Mouse (Mus musculus): ENCODE data around the gene Mpv17. TPM values are rescaled to one million over a fixed set of nuclear protein-coding genes. Genes with fewer than 3 reads are reported as not detected.

Mpv17 gene
- polyA plus RNA-seq, 1 experiment = 35.8 TPM

- Histone ChIP-seq H3K79me2 (ENCODE audit: control insufficient read depth, insufficient read depth) (peaks cover 9% of the 10 kb centered on the region), H3K4me3 (no peak overlapping the region), H3K27me3 (ENCODE audit: control insufficient read depth, insufficient read depth, insufficient read length) (no peaks in the 10 kb centered on the region), H3K36me3 (ENCODE audit: control insufficient read depth, insufficient read depth) (no peaks in the 10 kb centered on the region), H3K4me2 (ENCODE audit: low read depth) (no peak overlapping the region), H3ac (ENCODE audit: control insufficient read depth, insufficient read length) (no peak overlapping the region)
- TF ChIP-seq REST (IDR thresholded peaks at IDR 0.05; ENCODE audit: insufficient read depth, insufficient read length) (no peak), USF1 (IDR thresholded peaks at IDR 0.05; ENCODE audit: low read depth) (no peak), POLR2AphosphoS2 (IDR thresholded peaks at IDR 0.05; ENCODE audit: insufficient read length, low read depth) (no peak), E2F4 (IDR thresholded peaks at IDR 0.05; ENCODE audit: insufficient read depth) (no peak), TCF3 (IDR thresholded peaks at IDR 0.05; ENCODE audit: insufficient read length, low read depth) (no peak), MYOD1 (IDR thresholded peaks at IDR 0.05; ENCODE audit: control insufficient read depth in 1 of 3, insufficient read length in 2 of 3, low read depth in 2 of 3) (no peak), TCF12 (IDR thresholded peaks at IDR 0.05; ENCODE audit: insufficient read depth, poor library complexity, severe bottlenecking) (no peak), SRF (IDR thresholded peaks at IDR 0.05; ENCODE audit: control insufficient read depth, insufficient read length, low read depth) (no peak), MYOG (IDR thresholded peaks at IDR 0.05; ENCODE audit: control insufficient read depth in 1 of 3, insufficient read depth in 1 of 3, insufficient read length in 2 of 3, low read depth in 2 of 3) (no peak), POLR2A (IDR thresholded peaks at IDR 0.05; ENCODE audit: insufficient read length, low read depth) (no peak), CEBPB (IDR thresholded peaks at IDR 0.05; ENCODE audit: insufficient read depth, poor library complexity, severe bottlenecking) (no peak), MAX (IDR thresholded peaks at IDR 0.05; ENCODE audit: low read depth) (no peak)
Observed at GRCm38 (mm10) chr5:31123481-31123880, 30.6 kb downstream of the Mpv17 start.

GRCm38 (mm10) chr5:31121111-31121510, 32.9 kb downstream of the Mpv17 start:
- Histone ChIP-seq H3ac (ENCODE audit: control insufficient read depth, insufficient read length) (no peak overlapping the region), H3K36me3 (ENCODE audit: control insufficient read depth, insufficient read depth) (no peaks in the 10 kb centered on the region), H3K27me3 (ENCODE audit: control insufficient read depth, insufficient read depth, insufficient read length) (no peaks in the 10 kb centered on the region), H3K4me3 (no peak overlapping the region), H3K79me2 (ENCODE audit: control insufficient read depth, insufficient read depth) (peaks cover 9% of the 10 kb centered on the region), H3K4me2 (ENCODE audit: low read depth) (peak overlapping the region; percentile 50)
- no peak for TF ChIP-seq SRF (IDR thresholded peaks at IDR 0.05; ENCODE audit: control insufficient read depth, insufficient read length, low read depth)
- no peak for TF ChIP-seq USF1 (IDR thresholded peaks at IDR 0.05; ENCODE audit: low read depth)
- TF ChIP-seq MYOD1 (IDR thresholded peaks at IDR 0.05; ENCODE audit: control insufficient read depth in 1 of 3, insufficient read length in 2 of 3, low read depth in 2 of 3) = no peak
- TF ChIP-seq MYOG (IDR thresholded peaks at IDR 0.05; ENCODE audit: control insufficient read depth in 1 of 3, insufficient read depth in 1 of 3, insufficient read length in 2 of 3, low read depth in 2 of 3) = no peak
- TF ChIP-seq CEBPB (IDR thresholded peaks at IDR 0.05; ENCODE audit: insufficient read depth, poor library complexity, severe bottlenecking) = no peak
- TF ChIP-seq E2F4 (IDR thresholded peaks at IDR 0.05; ENCODE audit: insufficient read depth) = no peak
- TF ChIP-seq POLR2AphosphoS2 (IDR thresholded peaks at IDR 0.05; ENCODE audit: insufficient read length, low read depth) = no peak
- no peak for TF ChIP-seq TCF12 (IDR thresholded peaks at IDR 0.05; ENCODE audit: insufficient read depth, poor library complexity, severe bottlenecking)

DNA sequence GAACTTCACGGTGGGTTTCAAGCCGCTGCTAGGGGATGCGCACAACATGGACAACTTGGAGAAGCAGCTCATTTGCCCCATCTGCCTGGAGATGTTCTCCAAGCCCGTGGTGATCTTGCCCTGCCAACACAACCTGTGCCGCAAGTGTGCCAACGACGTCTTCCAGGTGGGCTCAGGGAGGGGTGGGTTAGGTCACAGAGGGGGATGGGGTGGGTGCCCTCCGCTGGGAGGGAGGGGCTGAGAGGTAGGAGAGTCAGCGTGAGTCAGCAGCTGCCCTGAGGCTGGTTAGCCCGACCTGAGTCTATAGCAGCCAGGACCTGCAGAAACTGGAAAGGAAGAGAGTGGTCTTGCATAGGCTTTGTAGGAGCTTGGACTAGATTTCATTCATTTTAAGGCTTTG, 37.1 kb downstream of the Mpv17 start:
- Histone ChIP-seq H3ac (ENCODE audit: control insufficient read depth, insufficient read length) (no peak overlapping the region), H3K36me3 (ENCODE audit: control insufficient read depth, insufficient read depth) (no peaks in the 10 kb centered on the region), H3K4me2 (ENCODE audit: low read depth) (peak overlapping the region; percentile 55), H3K27me3 (ENCODE audit: control insufficient read depth, insufficient read depth, insufficient read length) (no peaks in the 10 kb centered on the region), H3K4me3 (peak overlapping the region; percentile 33), H3K79me2 (ENCODE audit: control insufficient read depth, insufficient read depth) (peaks cover 9% of the 10 kb centered on the region)
- TF ChIP-seq E2F4 (IDR thresholded peaks at IDR 0.05; ENCODE audit: insufficient read depth) (no peak), POLR2A (IDR thresholded peaks at IDR 0.05; ENCODE audit: insufficient read length, low read depth) (peak; percentile 16)

DNA sequence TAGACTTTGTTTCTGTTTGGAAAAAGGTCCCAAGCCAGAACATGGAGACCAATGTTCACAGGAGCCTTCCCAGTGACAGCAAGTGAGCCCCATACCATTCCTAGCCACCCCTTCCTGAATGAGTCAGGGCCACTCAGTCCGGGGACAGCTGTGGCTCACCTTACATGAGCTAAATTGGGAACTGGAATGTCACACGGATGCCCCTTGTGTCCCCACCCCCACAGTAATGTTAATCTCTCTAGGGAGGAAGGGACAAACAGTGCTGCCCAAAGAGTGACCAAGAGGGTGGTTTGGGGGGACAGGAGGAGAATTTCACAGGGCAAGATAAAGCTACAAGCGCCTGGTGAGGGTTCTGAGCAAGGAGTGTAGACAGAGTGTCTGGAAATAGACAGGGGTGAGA, 37.7 kb downstream of the Mpv17 start, which contains the start of gene Trim54:
Gene Trim54, plus strand, starts transcription at position 359 of the 400 bp plus-strand sequence.
- Histone ChIP-seq H3K79me2 (ENCODE audit: control insufficient read depth, insufficient read depth) (peaks cover 9% of the 10 kb centered on the region), H3K4me3 (peak within 1 kb of the TSS; percentile 33), H3K36me3 (ENCODE audit: control insufficient read depth, insufficient read depth) (no peaks in the 10 kb centered on the region), H3K4me2 (ENCODE audit: low read depth) (peak within 1 kb of the TSS; percentile 55), H3K27me3 (ENCODE audit: control insufficient read depth, insufficient read depth, insufficient read length) (no peaks in the 10 kb centered on the region), H3ac (ENCODE audit: control insufficient read depth, insufficient read length) (no peak within 1 kb of the TSS)
- TF ChIP-seq POLR2A (IDR thresholded peaks at IDR 0.05; ENCODE audit: insufficient read length, low read depth) (peak; percentile 11), TCF12 (IDR thresholded peaks at IDR 0.05; ENCODE audit: insufficient read depth, poor library complexity, severe bottlenecking) (peak; percentile 30), CEBPB (IDR thresholded peaks at IDR 0.05; ENCODE audit: insufficient read depth, poor library complexity, severe bottlenecking) (no peak), TCF3 (IDR thresholded peaks at IDR 0.05; ENCODE audit: insufficient read length, low read depth) (no peak), REST (IDR thresholded peaks at IDR 0.05; ENCODE audit: insufficient read depth, insufficient read length) (no peak), SRF (IDR thresholded peaks at IDR 0.05; ENCODE audit: control insufficient read depth, insufficient read length, low read depth) (no peak), E2F4 (IDR thresholded peaks at IDR 0.05; ENCODE audit: insufficient read depth) (no peak), MYOD1 (IDR thresholded peaks at IDR 0.05; ENCODE audit: control insufficient read depth in 1 of 3, insufficient read length in 2 of 3, low read depth in 2 of 3) (peak; percentile 11 to 90 (median 64)), POLR2AphosphoS2 (IDR thresholded peaks at IDR 0.05; ENCODE audit: insufficient read length, low read depth) (no peak), MYOG (IDR thresholded peaks at IDR 0.05; ENCODE audit: control insufficient read depth in 1 of 3, insufficient read depth in 1 of 3, insufficient read length in 2 of 3, low read depth in 2 of 3) (peak; percentile 56 to 96 (median 90)), MAX (IDR thresholded peaks at IDR 0.05; ENCODE audit: low read depth) (no peak), USF1 (IDR thresholded peaks at IDR 0.05; ENCODE audit: low read depth) (no peak)

DNA sequence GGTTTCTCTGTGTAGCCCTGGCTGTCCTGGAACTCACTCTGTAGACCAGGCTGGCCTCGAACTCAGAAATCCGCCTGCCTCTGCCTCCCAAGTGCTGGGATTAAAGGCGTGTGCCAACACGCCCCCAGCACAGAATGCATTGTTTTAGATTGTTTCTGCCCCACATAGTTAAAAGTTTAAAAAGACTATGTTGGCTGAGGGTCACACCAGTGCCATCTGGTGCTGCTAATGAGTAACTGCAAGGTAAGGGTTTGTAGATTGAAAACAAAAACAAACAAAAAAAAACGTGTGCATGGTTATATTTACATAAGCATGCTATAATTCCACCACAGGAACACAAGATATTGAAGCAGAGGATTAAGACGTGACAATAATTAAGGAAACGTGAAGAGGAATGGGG, 43.3 kb downstream of the Mpv17 start:
- no peak for TF ChIP-seq MYOG (IDR thresholded peaks at IDR 0.05; ENCODE audit: control insufficient read depth in 1 of 3, insufficient read depth in 1 of 3, insufficient read length in 2 of 3, low read depth in 2 of 3)
- no peak for TF ChIP-seq MAX (IDR thresholded peaks at IDR 0.05; ENCODE audit: low read depth)
- no peak for TF ChIP-seq USF1 (IDR thresholded peaks at IDR 0.05; ENCODE audit: low read depth)
- no peak for TF ChIP-seq CEBPB (IDR thresholded peaks at IDR 0.05; ENCODE audit: insufficient read depth, poor library complexity, severe bottlenecking)
- TF ChIP-seq REST (IDR thresholded peaks at IDR 0.05; ENCODE audit: insufficient read depth, insufficient read length) = no peak
- no peak for TF ChIP-seq MYOD1 (IDR thresholded peaks at IDR 0.05; ENCODE audit: control insufficient read depth in 1 of 3, insufficient read length in 2 of 3, low read depth in 2 of 3)
- no peak for TF ChIP-seq TCF3 (IDR thresholded peaks at IDR 0.05; ENCODE audit: insufficient read length, low read depth)
- TF ChIP-seq E2F4 (IDR thresholded peaks at IDR 0.05; ENCODE audit: insufficient read depth) = no peak
- Histone ChIP-seq H3K4me3 (no peak overlapping the region), H3K36me3 (ENCODE audit: control insufficient read depth, insufficient read depth) (no peaks in the 10 kb centered on the region), H3K79me2 (ENCODE audit: control insufficient read depth, insufficient read depth) (no peaks in the 10 kb centered on the region), H3K27me3 (ENCODE audit: control insufficient read depth, insufficient read depth, insufficient read length) (peaks cover 8% of the 10 kb centered on the region), H3K4me2 (ENCODE audit: low read depth) (no peak overlapping the region), H3ac (ENCODE audit: control insufficient read depth, insufficient read length) (no peak overlapping the region)

All from myocyte (in vitro differentiated cells).